Mouse (Mus musculus): ENCODE results near the gene Serpina1d.
"Not testable (repeated sequence)": the region's sequence is repeated elsewhere in the genome, so short reads cannot be mapped to it uniquely, and the experiment has no call there.

Gene Serpina1d

GRCm38 (mm10) chr12:103773246-103773851 lies at the start of gene Serpina1d:
Serpina1d (minus strand) TSS chr12:103773592.
- DNase-seq (ENCODE audit: low read depth, low spot score), result not testable (repeated sequence)

GRCm38 (mm10) chr12:103770597-103770996 lies 2.8 kb downstream of the Serpina1d start:
- DNase-seq (ENCODE audit: low read depth, low spot score), result not testable (repeated sequence)

- not testable (repeated sequence) for DNase-seq (ENCODE audit: low read depth, low spot score)
Measured at GRCm38 (mm10) chr12:103763083-103763482, 10.3 kb downstream of the Serpina1d start.

- DNase-seq (ENCODE audit: low read depth, low spot score), result not testable (repeated sequence)
Measured at GRCm38 (mm10) chr12:103760316-103760715, 13.1 kb downstream of the Serpina1d start.

- DNase-seq (ENCODE audit: low read depth, low spot score), result not testable (repeated sequence)
Measured at GRCm38 (mm10) chr12:103745957-103746356, 27.4 kb downstream of the Serpina1d start.

- DNase-seq (ENCODE audit: low read depth, low spot score), result not testable (repeated sequence)
Measured at GRCm38 (mm10) chr12:103737791-103738580, 35.4 kb downstream of the Serpina1d start.

- not testable (repeated sequence) for DNase-seq (ENCODE audit: low read depth, low spot score)
Measured at GRCm38 (mm10) chr12:103735566-103735965, 37.8 kb downstream of the Serpina1d start.

GRCm38 (mm10) chr12:103735101-103735500 lies 38.3 kb downstream of the Serpina1d start:
- not testable (repeated sequence) for DNase-seq (ENCODE audit: low read depth, low spot score)

All from retina, postnatal 7 days (tissue).